Mouse (Mus musculus) layer of hippocampus, adult 11-12 months (tissue): Measurements from ENCODE around the gene Gm10037.

Source experiments
- DNase-seq: peaks from one replicate; pipeline ENCODE4 v3.0.0; 2022; ENCODE audit warnings: low spot score

Gene Gm10037

GRCm38 (mm10) chr13:67876699-67877254, 45.9 kb downstream of the Gm10037 start:
- no peak for DNase-seq

- DNase-seq = no peak
Observed at GRCm38 (mm10) chr13:67883966-67884365, 53.1 kb downstream of the Gm10037 start.
